Mouse (Mus musculus) liver, embryonic 15.5 days (tissue): ENCODE results near the gene Olfr551. TPM values are rescaled to one million over a fixed set of nuclear protein-coding genes. Genes with fewer than 3 reads are reported as not detected.
"Not testable (repeated sequence)": the region's sequence is repeated elsewhere in the genome, so short reads cannot be mapped to it uniquely, and the experiment has no call there.

ENCODE experiments used
- ATAC-seq: fragments of 200-750 bp; cut with Nextera tagmentation; 2 replicates; pipeline ENCODE4 v1.8.0; 2017; ENCODE audit warnings: moderate number of reproducible peaks, mild to moderate bottlenecking, moderate library complexity; ENCODE audit not compliant: insufficient read depth
- H3K27ac ChIP-seq: fragments of 300-500 bp; sonication (generic); replicated peaks from 2 replicates; pipeline ENCODE4 v1.5.1; 2015; ENCODE audit warnings: mild to moderate bottlenecking, inconsistent platforms
- H3K27me3 ChIP-seq: fragments of 300-500 bp; sonication (generic); 2 replicates; pipeline ENCODE4 v1.6.1; 2015; ENCODE audit warnings: mild to moderate bottlenecking, inconsistent platforms
- H3K36me3 ChIP-seq: fragments of 300-500 bp; sonication (generic); replicated peaks from 2 replicates; pipeline ENCODE4 v1.6.1; 2015; ENCODE audit warnings: moderate library complexity, mild to moderate bottlenecking, inconsistent platforms
- H3K4me1 ChIP-seq: fragments of 300-500 bp; sonication (generic); replicated peaks from 2 replicates; pipeline ENCODE4 v1.6.1; 2015; ENCODE audit warnings: inconsistent platforms
- H3K4me2 ChIP-seq: fragments of 300-500 bp; sonication (generic); 2 replicates; pipeline ENCODE4 v1.6.1; 2015; ENCODE audit warnings: moderate library complexity, mild to moderate bottlenecking, inconsistent platforms
- H3K4me3 ChIP-seq: fragments of 300-500 bp; sonication (generic); replicated peaks from 2 replicates; pipeline ENCODE4 v1.5.1; 2015; ENCODE audit warnings: mild to moderate bottlenecking, inconsistent platforms
- H3K9ac ChIP-seq: fragments of 300-500 bp; sonication (generic); 2 replicates; pipeline ENCODE4 v1.6.1; 2015; ENCODE audit warnings: moderate library complexity, mild to moderate bottlenecking, inconsistent platforms
- H3K9me3 ChIP-seq: fragments of 300-500 bp; sonication (generic); replicated peaks from 2 replicates; pipeline ENCODE4 v1.6.1; 2016; ENCODE audit warnings: inconsistent platforms
- WGBS: fragments of 180-500 bp; shearing (Covaris S2); methylation state at CpG from one replicate; pipeline ENCODE4 v1.1.7; 2015; ENCODE audit warnings: mixed read lengths; ENCODE audit not compliant: insufficient replicate concordance; 5-methylcytosine and 5-hydroxymethylcytosine counted together
- polyA plus RNA-seq: library from polyadenylated mRNA; unstranded; fragments of >200 nt; fragmentation: Nextera tagmentation; extraction: Ambion mirVana; gene quantifications from 2 replicates; pipeline ENCODE4 v1.2.1, GENCODE M21; 2015

The Olfr551 gene
- polyA plus RNA-seq, result not detected in 2 replicates

- ATAC-seq, result no peak
- Histone ChIP-seq H3K9ac (no peak within 1 kb of the TSS), H3K4me3 (no peak within 1 kb of the TSS), H3K27me3 (no peaks in the 10 kb centered on the region), H3K9me3 (no peaks in the 10 kb centered on the region), H3K4me1 (no peaks in the 10 kb centered on the region), H3K4me2 (no peak within 1 kb of the TSS), H3K36me3 (no peaks in the 10 kb centered on the region), H3K27ac (no peak within 1 kb of the TSS)
- WGBS, result 79% methylated on average over 3 of the region's 3 CpGs
These were observed at the start of gene Olfr551 for GRCm38 (mm10) chr7:102591786-102592185. Gene Olfr551, minus strand, starts transcription at chr7:102591886.

GRCm38 (mm10) chr7:102638132-102638531 lies 46.4 kb upstream of the Olfr551 start, which contains the start of gene Olfr554:
Gene Olfr554, plus strand, starts transcription at chr7:102638432.
- Histone ChIP-seq H3K9me3 (no peaks in the 10 kb centered on the region), H3K36me3 (no peaks in the 10 kb centered on the region), H3K27me3 (no peaks in the 10 kb centered on the region), H3K27ac (no peak within 1 kb of the TSS), H3K4me3 (no peak within 1 kb of the TSS), H3K9ac (no peak within 1 kb of the TSS), H3K4me1 (no peaks in the 10 kb centered on the region), H3K4me2 (no peak within 1 kb of the TSS)
- 35% methylated on average over 1 of the region's 1 CpGs for whole genome bisulfite sequencing
- no peak for ATAC-seq

GRCm38 (mm10) chr7:102636665-102637064 lies 45.0 kb upstream of the Olfr551 start:
- ATAC-seq, result no peak

GRCm38 (mm10) chr7:102620368-102620767 lies 28.7 kb upstream of the Olfr551 start:
- H3K27ac ChIP-seq, H3K4me1 ChIP-seq, H3K4me2 ChIP-seq, ATAC-seq, H3K9me3 ChIP-seq, H3K27me3 ChIP-seq, H3K4me3 ChIP-seq, H3K9ac ChIP-seq, H3K36me3 ChIP-seq: not testable (repeated sequence)
- WGBS, result 77% methylated on average over 19 of the region's 19 CpGs

More at GRCm38 (mm10) chr7:102636665-102637064, 45.0 kb upstream of the Olfr551 start:
- no peak overlapping the region for H3K4me3 ChIP-seq
- WGBS, result 13% methylated on average over 3 of the region's 3 CpGs
- no peaks in the 10 kb centered on the region for H3K27me3 ChIP-seq
- no peaks in the 10 kb centered on the region for H3K4me1 ChIP-seq
- H3K9me3 ChIP-seq, result no peaks in the 10 kb centered on the region
- no peak overlapping the region for H3K4me2 ChIP-seq
- H3K9ac ChIP-seq, result no peak overlapping the region
- no peak overlapping the region for H3K27ac ChIP-seq
- H3K36me3 ChIP-seq, result no peaks in the 10 kb centered on the region

GRCm38 (mm10) chr7:102619608-102620007 lies 27.9 kb upstream of the Olfr551 start:
- no peak for ATAC-seq
- H3K9ac ChIP-seq, result no peak overlapping the region

GRCm38 (mm10) chr7:102618118-102618517 lies 26.4 kb upstream of the Olfr551 start, which contains the start of gene Olfr553:
Gene Olfr553, minus strand, starts transcription at chr7:102618218.
- no peaks in the 10 kb centered on the region for H3K4me1 ChIP-seq
- no peak for ATAC-seq
- H3K27ac ChIP-seq, result no peak within 1 kb of the TSS
- no peaks in the 10 kb centered on the region for H3K9me3 ChIP-seq
- H3K36me3 ChIP-seq, result no peaks in the 10 kb centered on the region
- no peak within 1 kb of the TSS for H3K9ac ChIP-seq
- H3K27me3 ChIP-seq, result no peaks in the 10 kb centered on the region
- H3K4me3 ChIP-seq, result no peak within 1 kb of the TSS
- H3K4me2 ChIP-seq, result no peak within 1 kb of the TSS

More at GRCm38 (mm10) chr7:102619608-102620007, 27.9 kb upstream of the Olfr551 start:
- H3K27ac ChIP-seq, result no peak overlapping the region
- no peaks in the 10 kb centered on the region for H3K4me1 ChIP-seq
- WGBS, result 39% methylated on average over 5 of the region's 5 CpGs
- H3K9me3 ChIP-seq, result no peaks in the 10 kb centered on the region
- H3K4me3 ChIP-seq, result no peak overlapping the region
- no peaks in the 10 kb centered on the region for H3K36me3 ChIP-seq
- no peaks in the 10 kb centered on the region for H3K27me3 ChIP-seq
- H3K4me2 ChIP-seq, result no peak overlapping the region

- Histone ChIP-seq H3K9ac (no peak within 1 kb of the TSS), H3K4me1 (no peaks in the 10 kb centered on the region), H3K27me3 (no peaks in the 10 kb centered on the region), H3K36me3 (no peaks in the 10 kb centered on the region), H3K9me3 (no peaks in the 10 kb centered on the region), H3K4me3 (no peak within 1 kb of the TSS), H3K27ac (no peak within 1 kb of the TSS), H3K4me2 (no peak within 1 kb of the TSS)
- 36% methylated on average over 1 of the region's 1 CpGs for WGBS
- ATAC-seq, result no peak
These were observed 5.8 kb upstream of the Olfr551 start, which contains the start of gene Olfr552 for GRCm38 (mm10) chr7:102597378-102598031. Gene Olfr552, plus strand, starts transcription at chr7:102597770.

- no peaks in the 10 kb centered on the region for H3K9me3 ChIP-seq
- H3K27ac ChIP-seq, result no peak overlapping the region
- no peak overlapping the region for H3K4me3 ChIP-seq
- no peak for ATAC-seq
- H3K4me1 ChIP-seq, result no peaks in the 10 kb centered on the region
- no peak overlapping the region for H3K4me2 ChIP-seq
- WGBS, result 10% methylated on average over 6 of the region's 6 CpGs
- H3K36me3 ChIP-seq, result no peaks in the 10 kb centered on the region
- no peaks in the 10 kb centered on the region for H3K27me3 ChIP-seq
- H3K9ac ChIP-seq, result no peak overlapping the region
These were observed 15.7 kb downstream of the Olfr551 start for GRCm38 (mm10) chr7:102575998-102576397.

GRCm38 (mm10) chr7:102573174-102573830 lies 18.4 kb downstream of the Olfr551 start:
- Histone ChIP-seq H3K9ac (no peak overlapping the region), H3K4me3 (no peak overlapping the region), H3K27ac (no peak overlapping the region), H3K36me3 (no peaks in the 10 kb centered on the region), H3K9me3 (no peaks in the 10 kb centered on the region), H3K27me3 (no peaks in the 10 kb centered on the region), H3K4me2 (no peak overlapping the region), H3K4me1 (no peaks in the 10 kb centered on the region)
- no peak for ATAC-seq
- 58% methylated on average over 3 of the region's 3 CpGs for WGBS

- no peaks in the 10 kb centered on the region for H3K9me3 ChIP-seq
- WGBS, result 75% methylated on average over 8 of the region's 8 CpGs
- no peak for ATAC-seq
- H3K4me3 ChIP-seq, result no peak within 1 kb of the TSS
- H3K27me3 ChIP-seq, result no peaks in the 10 kb centered on the region
- H3K27ac ChIP-seq, result no peak within 1 kb of the TSS
- no peak within 1 kb of the TSS for H3K9ac ChIP-seq
- H3K36me3 ChIP-seq, result no peaks in the 10 kb centered on the region
- no peak within 1 kb of the TSS for H3K4me2 ChIP-seq
- no peaks in the 10 kb centered on the region for H3K4me1 ChIP-seq
These were observed 20.5 kb downstream of the Olfr551 start, which contains the start of gene Olfr550 for GRCm38 (mm10) chr7:102571142-102571541. Gene Olfr550, plus strand, starts transcription at chr7:102571442.

GRCm38 (mm10) chr7:102566219-102566618 lies 25.5 kb downstream of the Olfr551 start:
- Histone ChIP-seq H3K4me1 (peaks cover 19% of the 10 kb centered on the region), H3K27ac (no peak overlapping the region), H3K4me3 (no peak overlapping the region), H3K36me3 (peaks cover 16% of the 10 kb centered on the region), H3K9ac (no peak overlapping the region), H3K27me3 (no peaks in the 10 kb centered on the region), H3K4me2 (no peak overlapping the region), H3K9me3 (no peaks in the 10 kb centered on the region)
- 74% methylated on average over 4 of the region's 4 CpGs for WGBS
- no peak for ATAC-seq
